Mouse (Mus musculus): Measurements from ENCODE around the gene Eml1. TPM values are rescaled to one million over a fixed set of nuclear protein-coding genes. Genes with fewer than 3 reads are reported as not detected.
A peak's percentile ranks its signal among the peaks of the same experiment; 100 is the strongest.

The Eml1 gene
- 82.7 and 92.4 TPM in 2 replicates for polyA plus RNA-seq (2015; fragmentation: Nextera tagmentation; extraction: Ambion mirVana)

DNA sequence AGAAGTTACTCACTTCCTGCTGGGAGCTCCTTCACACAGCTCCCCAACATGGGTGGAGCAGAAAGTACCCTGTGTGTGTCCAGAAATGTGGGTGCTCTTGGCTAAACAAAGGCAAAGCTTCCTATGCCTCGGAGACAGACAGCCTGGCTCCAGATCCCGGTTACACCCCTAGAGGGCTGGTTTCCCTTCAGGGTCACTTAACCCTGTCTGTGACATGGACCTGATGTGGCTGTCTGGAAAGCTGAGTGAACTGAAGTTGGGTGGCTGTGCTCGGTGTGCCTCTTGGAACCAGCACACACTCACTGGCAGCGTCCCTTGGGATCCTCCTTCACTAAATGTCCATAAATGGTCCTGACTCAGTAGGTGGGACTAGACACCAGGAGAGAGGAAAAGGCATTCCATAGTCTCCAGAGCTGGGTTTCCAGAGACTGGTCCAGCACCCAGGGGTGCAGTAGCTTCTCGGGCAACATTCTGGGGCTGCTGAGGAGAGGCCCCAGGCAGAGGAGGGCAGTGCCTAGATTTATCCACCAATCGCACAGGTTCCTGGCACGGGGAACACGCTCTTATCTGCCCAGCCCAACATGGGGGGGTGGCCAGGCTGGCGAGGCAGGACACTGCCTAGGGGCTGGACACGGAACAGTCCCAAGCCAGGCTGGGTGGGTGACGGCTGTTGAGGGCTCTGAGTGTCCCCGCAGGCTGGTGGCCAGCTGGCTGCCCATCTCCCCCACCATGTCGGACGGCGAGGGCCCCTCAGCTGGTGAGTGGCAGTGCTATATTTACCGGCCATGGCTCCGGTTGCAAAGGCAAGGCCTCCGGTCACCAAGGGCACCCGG is at the start of gene Eml1:
Gene Eml1 (plus strand): TSS at position 362 of the 833 bp plus-strand sequence.
- peak within 1 kb of the TSS; percentile 9; the same call in 1 of the 2 replicates for H3K4me3 ChIP-seq (ENCODE audit: low read length)
- WGBS, result 46% methylated on average over 19 of the region's 19 CpGs
- peak; percentile 62 for ATAC-seq (ENCODE audit: low FRiP score, low TSS enrichment)

DNA sequence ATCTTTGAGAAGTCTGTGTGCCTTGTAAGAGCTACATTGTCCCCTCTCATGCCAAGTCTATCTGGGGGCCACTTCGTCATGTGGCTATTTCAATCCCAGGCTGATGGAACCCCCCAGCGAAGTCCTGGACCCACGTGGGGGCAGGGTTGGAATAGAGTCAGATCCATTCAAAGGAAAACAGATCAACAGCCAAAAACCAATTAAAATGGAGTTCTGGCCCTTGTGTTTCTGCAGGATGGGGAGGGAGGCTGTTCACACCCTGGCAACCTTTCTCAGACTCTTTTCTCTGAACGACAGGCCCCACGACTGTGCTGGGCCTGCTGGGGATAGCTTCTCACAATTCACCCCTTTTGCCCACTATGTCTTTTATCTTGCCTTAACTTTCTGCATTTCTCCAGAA is 44.4 kb upstream of the Eml1 start:
- no peak for ATAC-seq (ENCODE audit: low FRiP score, low TSS enrichment)
- H3K36me3 ChIP-seq (ENCODE audit: insufficient read depth, low read length), result no peaks in the 10 kb centered on the region
- no peak overlapping the region for H3K27ac ChIP-seq (ENCODE audit: low read length)
- no peak overlapping the region for H3K4me2 ChIP-seq (replicated peaks; ENCODE audit: low read depth, low read length)
- peaks cover 7% of the 10 kb centered on the region for H3K4me1 ChIP-seq (ENCODE audit: insufficient read depth, low read length)
- H3K9me3 ChIP-seq (ENCODE audit: low read length), result no peaks in the 10 kb centered on the region
- WGBS, result 57% methylated on average over 5 of the region's 5 CpGs
- H3K9ac ChIP-seq (replicated peaks; ENCODE audit: low read length), result no peak overlapping the region
- H3K4me3 ChIP-seq (ENCODE audit: low read length), result no peak overlapping the region
- H3K27me3 ChIP-seq (ENCODE audit: insufficient read depth, low read length), result peaks cover 39% of the 10 kb centered on the region

More for the DNA sequence above, at the start of gene Eml1:
- H3K27ac ChIP-seq (ENCODE audit: low read length), result peak within 1 kb of the TSS; percentile 76
- H3K4me1 ChIP-seq (ENCODE audit: insufficient read depth, low read length), result peaks cover 50% of the 10 kb centered on the region
- no peaks in the 10 kb centered on the region for H3K27me3 ChIP-seq (ENCODE audit: insufficient read depth, low read length)
- H3K9me3 ChIP-seq (ENCODE audit: low read length), result no peaks in the 10 kb centered on the region
- H3K4me2 ChIP-seq (replicated peaks; ENCODE audit: low read depth, low read length), result peak within 1 kb of the TSS; percentile 32; the same call in 1 of the 2 replicates
- H3K36me3 ChIP-seq (ENCODE audit: insufficient read depth, low read length), result no peaks in the 10 kb centered on the region
- H3K9ac ChIP-seq (replicated peaks; ENCODE audit: low read length), result peak within 1 kb of the TSS; percentile 53

DNA sequence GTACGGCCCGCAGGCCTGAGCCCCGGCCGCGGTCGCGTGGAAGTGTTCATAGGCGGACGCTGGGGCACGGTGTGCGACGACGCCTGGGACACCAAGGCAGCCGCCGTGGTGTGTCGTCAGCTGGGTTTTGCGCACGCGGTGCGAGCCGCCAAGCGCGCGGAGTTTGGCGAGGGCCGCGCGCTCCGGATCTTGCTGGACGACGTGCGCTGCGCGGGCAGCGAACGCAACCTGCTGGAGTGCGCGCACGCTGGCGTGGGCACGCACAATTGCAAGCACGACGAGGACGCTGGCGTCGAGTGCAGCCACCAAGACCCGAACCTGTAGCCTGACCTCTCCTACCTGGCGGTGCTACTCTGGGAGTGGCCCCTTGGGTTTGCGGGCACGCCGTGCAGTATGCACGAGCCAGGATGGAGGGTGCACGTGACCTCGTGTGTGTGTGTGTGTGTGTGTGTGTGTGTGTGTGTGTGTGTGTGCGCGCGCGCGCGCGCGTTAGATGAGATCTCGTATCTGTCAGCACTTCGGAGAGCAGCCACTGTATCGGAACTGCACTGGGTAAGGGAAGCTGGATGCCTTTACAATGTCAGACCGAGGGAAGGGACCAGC is 42.8 kb upstream of the Eml1 start:
- Histone ChIP-seq H3K9me3 (ENCODE audit: low read length) (no peaks in the 10 kb centered on the region), H3K36me3 (ENCODE audit: insufficient read depth, low read length) (no peaks in the 10 kb centered on the region), H3K4me3 (ENCODE audit: low read length) (peak overlapping the region; percentile 48), H3K27ac (ENCODE audit: low read length) (no peak overlapping the region), H3K4me1 (ENCODE audit: insufficient read depth, low read length) (peaks cover 12% of the 10 kb centered on the region), H3K9ac (replicated peaks; ENCODE audit: low read length) (peak overlapping the region; percentile 20; the same call in 1 of the 2 replicates), H3K4me2 (replicated peaks; ENCODE audit: low read depth, low read length) (peak overlapping the region; percentile 71), H3K27me3 (ENCODE audit: insufficient read depth, low read length) (peaks cover 41% of the 10 kb centered on the region)
- ATAC-seq (ENCODE audit: low FRiP score, low TSS enrichment), result peak; percentile 21; the same call in 1 of the 2 replicates
- WGBS, result 2% methylated on average over 63 of the region's 66 CpGs

- under 1% methylated on average over 16 of the region's 16 CpGs for WGBS
- Histone ChIP-seq H3K4me3 (ENCODE audit: low read length) (peak overlapping the region; percentile 75), H3K4me2 (replicated peaks; ENCODE audit: low read depth, low read length) (peak overlapping the region; percentile 100), H3K27ac (ENCODE audit: low read length) (0 out of 2 replicates have a peak overlapping the region, but pooled peaks have one; percentile 39), H3K4me1 (ENCODE audit: insufficient read depth, low read length) (peaks cover 18% of the 10 kb centered on the region), H3K27me3 (ENCODE audit: insufficient read depth, low read length) (peaks cover 26% of the 10 kb centered on the region), H3K9ac (replicated peaks; ENCODE audit: low read length) (peak overlapping the region; percentile 53), H3K9me3 (ENCODE audit: low read length) (no peaks in the 10 kb centered on the region), H3K36me3 (ENCODE audit: insufficient read depth, low read length) (no peaks in the 10 kb centered on the region)
- peak; percentile 55 for ATAC-seq (ENCODE audit: low FRiP score, low TSS enrichment)
Observed at GRCm38 (mm10) chr12:108333056-108333455, 37.7 kb upstream of the Eml1 start.

DNA sequence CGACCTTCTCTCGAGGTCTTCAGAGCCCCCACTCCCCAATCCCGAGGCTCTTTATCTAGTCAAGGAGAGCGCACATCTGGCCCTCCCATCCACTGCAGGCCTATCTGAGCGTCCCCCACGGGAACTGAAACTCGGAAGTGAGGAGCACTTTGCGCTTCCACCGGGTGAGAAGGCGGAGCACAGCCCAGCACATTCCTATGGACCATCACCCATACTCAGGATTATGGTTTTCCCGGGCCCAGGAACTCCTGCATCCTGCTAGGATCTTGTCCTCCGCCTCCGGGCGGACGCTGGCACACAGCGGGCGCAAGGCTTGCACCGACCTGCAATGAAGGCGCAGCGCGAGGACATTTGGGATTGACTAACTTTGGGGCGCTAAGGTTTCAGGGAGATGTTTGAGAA is 37.3 kb upstream of the Eml1 start:
- Histone ChIP-seq H3K4me2 (replicated peaks; ENCODE audit: low read depth, low read length) (peak overlapping the region; percentile 100), H3K27me3 (ENCODE audit: insufficient read depth, low read length) (peaks cover 23% of the 10 kb centered on the region), H3K36me3 (ENCODE audit: insufficient read depth, low read length) (no peaks in the 10 kb centered on the region), H3K27ac (ENCODE audit: low read length) (peak overlapping the region; percentile 39; the same call in 1 of the 2 replicates), H3K4me3 (ENCODE audit: low read length) (peak overlapping the region; percentile 75), H3K4me1 (ENCODE audit: insufficient read depth, low read length) (peaks cover 18% of the 10 kb centered on the region), H3K9me3 (ENCODE audit: low read length) (no peaks in the 10 kb centered on the region), H3K9ac (replicated peaks; ENCODE audit: low read length) (peak overlapping the region; percentile 53)
- WGBS, result under 1% methylated on average over 22 of the region's 22 CpGs
- ATAC-seq (ENCODE audit: low FRiP score, low TSS enrichment), result peak; percentile 54

GRCm38 (mm10) chr12:108333895-108334445 is 36.8 kb upstream of the Eml1 start, which contains the start of gene Cyp46a1:
Cyp46a1 (plus strand) TSS chr12:108334381.
- Histone ChIP-seq H3K27ac (ENCODE audit: low read length) (peak within 1 kb of the TSS; percentile 39; the same call in 1 of the 2 replicates), H3K36me3 (ENCODE audit: insufficient read depth, low read length) (no peaks in the 10 kb centered on the region), H3K4me1 (ENCODE audit: insufficient read depth, low read length) (peaks cover 22% of the 10 kb centered on the region), H3K4me3 (ENCODE audit: low read length) (peak within 1 kb of the TSS; percentile 75), H3K9me3 (ENCODE audit: low read length) (no peaks in the 10 kb centered on the region), H3K4me2 (replicated peaks; ENCODE audit: low read depth, low read length) (peak within 1 kb of the TSS; percentile 100), H3K27me3 (ENCODE audit: insufficient read depth, low read length) (peaks cover 18% of the 10 kb centered on the region), H3K9ac (replicated peaks; ENCODE audit: low read length) (peak within 1 kb of the TSS; percentile 73)
- WGBS, result under 1% methylated on average over 47 of the region's 56 CpGs
- ATAC-seq (ENCODE audit: low FRiP score, low TSS enrichment), result peak; percentile 92

DNA sequence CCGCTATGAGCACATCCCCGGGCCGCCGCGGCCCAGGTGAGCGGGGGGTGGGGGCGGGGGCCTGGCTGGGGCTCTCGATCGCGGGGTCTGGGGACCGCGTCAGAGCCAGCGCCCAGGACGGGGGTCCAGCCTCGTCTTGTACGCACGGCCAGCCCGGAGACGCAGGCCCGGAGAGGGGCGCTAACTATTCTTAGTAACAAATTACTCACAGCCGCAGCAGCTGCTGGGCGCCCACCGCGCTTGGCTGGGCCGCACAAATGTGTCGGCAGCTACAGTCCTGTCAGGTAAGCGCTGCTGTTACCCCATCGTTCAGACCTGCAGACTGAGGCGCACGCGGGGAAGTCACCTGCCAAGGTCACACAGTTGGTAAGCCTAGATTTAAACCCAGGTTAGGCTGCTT is 36.2 kb upstream of the Eml1 start:
- H3K27ac ChIP-seq (ENCODE audit: low read length), result no peak overlapping the region
- WGBS, result 1% methylated on average over 32 of the region's 32 CpGs
- no peak; the same call in 1 of the 2 replicates for ATAC-seq (ENCODE audit: low FRiP score, low TSS enrichment)
- H3K36me3 ChIP-seq (ENCODE audit: insufficient read depth, low read length), result no peaks in the 10 kb centered on the region
- peaks cover 13% of the 10 kb centered on the region for H3K27me3 ChIP-seq (ENCODE audit: insufficient read depth, low read length)
- H3K9me3 ChIP-seq (ENCODE audit: low read length), result no peaks in the 10 kb centered on the region
- H3K4me2 ChIP-seq (replicated peaks; ENCODE audit: low read depth, low read length), result peak overlapping the region; percentile 100
- H3K4me1 ChIP-seq (ENCODE audit: insufficient read depth, low read length), result peaks cover 24% of the 10 kb centered on the region
- H3K9ac ChIP-seq (replicated peaks; ENCODE audit: low read length), result peak overlapping the region; percentile 73
- H3K4me3 ChIP-seq (ENCODE audit: low read length), result peak overlapping the region; percentile 75

- Histone ChIP-seq H3K4me1 (ENCODE audit: insufficient read depth, low read length) (peaks cover 12% of the 10 kb centered on the region), H3K27me3 (ENCODE audit: insufficient read depth, low read length) (no peaks in the 10 kb centered on the region; the same call in 1 of the 2 replicates), H3K9ac (replicated peaks; ENCODE audit: low read length) (peak overlapping the region; percentile 32), H3K4me3 (ENCODE audit: low read length) (0 out of 2 replicates have a peak overlapping the region, but pooled peaks have one; percentile 7), H3K9me3 (ENCODE audit: low read length) (no peaks in the 10 kb centered on the region), H3K4me2 (replicated peaks; ENCODE audit: low read depth, low read length) (peak overlapping the region; percentile 42), H3K27ac (ENCODE audit: low read length) (no peak overlapping the region), H3K36me3 (ENCODE audit: insufficient read depth, low read length) (no peaks in the 10 kb centered on the region)
- no peak for ATAC-seq (ENCODE audit: low FRiP score, low TSS enrichment)
- WGBS, result 18% methylated on average over 14 of the region's 14 CpGs
Observed at GRCm38 (mm10) chr12:108338572-108339190, 32.1 kb upstream of the Eml1 start.

DNA sequence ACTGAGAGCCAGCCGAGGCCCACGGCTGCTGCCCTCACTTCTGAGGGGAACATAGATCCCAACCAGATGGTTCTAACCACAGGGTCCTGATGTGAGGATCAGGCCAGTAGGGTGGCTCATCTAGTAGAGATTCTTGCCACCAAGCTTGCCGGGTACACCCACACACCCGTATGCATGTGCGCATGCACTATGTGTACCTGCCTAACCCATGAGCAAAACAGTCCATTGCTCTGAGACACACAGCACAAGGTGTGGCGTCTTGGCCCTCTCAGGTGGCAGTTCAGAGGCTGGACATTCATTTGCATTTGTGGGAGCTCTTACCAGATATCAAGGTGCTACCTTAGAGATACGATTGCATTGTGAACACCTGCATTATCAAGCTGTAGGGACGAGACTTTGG is 22.6 kb upstream of the Eml1 start:
- Histone ChIP-seq H3K4me3 (ENCODE audit: low read length) (no peak overlapping the region), H3K4me2 (replicated peaks; ENCODE audit: low read depth, low read length) (no peak overlapping the region), H3K4me1 (ENCODE audit: insufficient read depth, low read length) (peaks cover 8% of the 10 kb centered on the region), H3K9ac (replicated peaks; ENCODE audit: low read length) (no peak overlapping the region), H3K27ac (ENCODE audit: low read length) (no peak overlapping the region), H3K9me3 (ENCODE audit: low read length) (no peaks in the 10 kb centered on the region), H3K36me3 (ENCODE audit: insufficient read depth, low read length) (no peaks in the 10 kb centered on the region), H3K27me3 (ENCODE audit: insufficient read depth, low read length) (peaks cover 30% of the 10 kb centered on the region)
- no peak for ATAC-seq (ENCODE audit: low FRiP score, low TSS enrichment)
- 83% methylated on average over 8 of the region's 8 CpGs for WGBS
